Mouse (Mus musculus) hindbrain, embryonic 12.5 days (tissue): ENCODE measurements around the gene Miga2. TPM values are rescaled to one million over a fixed set of nuclear protein-coding genes. Genes with fewer than 3 reads are reported as not detected.
"Not testable (repeated sequence)": the region's sequence is repeated elsewhere in the genome, so short reads cannot be mapped to it uniquely, and the experiment has no call there.

Experiments
- ATAC-seq: fragments of 200-750 bp; cut with Nextera tagmentation; 2 replicates; pipeline ENCODE4 v1.8.0; 2017; ENCODE audit warnings: moderate TSS enrichment; ENCODE audit not compliant: low FRiP score
- H3K27ac ChIP-seq: fragments of 300-500 bp; sonication (generic); 2 replicates; pipeline ENCODE4 v1.5.1; 2016; ENCODE audit warnings: mild to moderate bottlenecking
- H3K27me3 ChIP-seq: fragments of 300-500 bp; sonication (generic); 2 replicates; pipeline ENCODE4 v1.6.1; 2016; ENCODE audit warnings: mild to moderate bottlenecking
- H3K36me3 ChIP-seq: fragments of 300-500 bp; sonication (generic); 2 replicates; pipeline ENCODE4 v1.6.1; 2016; ENCODE audit warnings: mild to moderate bottlenecking
- H3K4me1 ChIP-seq: fragments of 300-500 bp; sonication (generic); 2 replicates; pipeline ENCODE4 v1.6.1; 2016
- H3K4me2 ChIP-seq: fragments of 300-500 bp; sonication (generic); replicated peaks from 2 replicates; pipeline ENCODE4 v1.6.1; 2016; ENCODE audit warnings: mild to moderate bottlenecking
- H3K4me3 ChIP-seq: fragments of 300-500 bp; sonication (generic); 2 replicates; pipeline ENCODE4 v1.5.1; 2016; ENCODE audit warnings: mild to moderate bottlenecking
- H3K9ac ChIP-seq: fragments of 300-500 bp; sonication (generic); 2 replicates; pipeline ENCODE4 v1.6.1; 2016; ENCODE audit warnings: mild to moderate bottlenecking, moderate library complexity
- H3K9me3 ChIP-seq: fragments of 300-500 bp; sonication (generic); replicated peaks from 2 replicates; pipeline ENCODE4 v1.6.1; 2016; ENCODE audit warnings: mild to moderate bottlenecking
- WGBS: fragments of 180-500 bp; shearing (Covaris S2); methylation state at CpG from one replicate; pipeline ENCODE4 v1.1.7; 2016; 5-methylcytosine and 5-hydroxymethylcytosine counted together
- microRNA-seq: library from miRNA; unstranded; fragments of <30 nt; microRNA quantifications from one replicate; pipeline ENCODE4, GENCODE M21; 2017
- polyA plus RNA-seq: library from polyadenylated mRNA; unstranded; fragments of >200 nt; fragmentation: Nextera tagmentation; extraction: Ambion mirVana; gene quantifications from 2 replicates; pipeline ENCODE4 v1.2.1, GENCODE M21; 2016

Miga2 gene
- polyA plus RNA-seq, 1 experiment from 2014 or later: 30.7 TPM

DNA sequence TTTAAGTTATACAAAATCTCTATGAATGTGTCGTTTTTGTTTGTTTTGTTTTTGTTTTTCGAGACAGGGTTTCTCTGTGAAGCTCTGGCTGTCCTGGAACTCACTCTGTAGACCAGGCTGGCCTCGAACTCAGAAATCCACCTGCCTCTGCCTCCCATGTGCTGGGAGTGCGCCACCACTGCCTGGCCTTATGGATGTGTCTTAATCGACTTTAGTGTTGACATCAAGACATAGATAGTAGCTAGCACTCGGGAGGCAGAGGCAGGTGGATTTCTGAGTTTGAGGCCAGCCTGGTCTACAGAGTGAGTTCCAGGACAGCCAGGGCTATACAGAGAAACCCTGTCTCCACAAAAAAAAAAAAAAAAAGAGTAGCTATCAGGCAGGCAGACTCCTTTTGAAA, 53.1 kb downstream of the Miga2 start:
- H3K4me2 ChIP-seq: peak overlapping the region; percentile 63
- not testable (repeated sequence) for H3K27me3 ChIP-seq, ATAC-seq, H3K9ac ChIP-seq, H3K9me3 ChIP-seq, H3K36me3 ChIP-seq
- 86% methylated on average over 6 of the region's 6 CpGs for WGBS
- H3K4me1 ChIP-seq: peaks cover 46% of the 10 kb centered on the region
- H3K4me3 ChIP-seq: peak overlapping the region; percentile 81; the same call in 1 of the 2 replicates
- H3K27ac ChIP-seq: 0 out of 2 replicates have a peak overlapping the region, but pooled peaks have one; percentile 98

DNA sequence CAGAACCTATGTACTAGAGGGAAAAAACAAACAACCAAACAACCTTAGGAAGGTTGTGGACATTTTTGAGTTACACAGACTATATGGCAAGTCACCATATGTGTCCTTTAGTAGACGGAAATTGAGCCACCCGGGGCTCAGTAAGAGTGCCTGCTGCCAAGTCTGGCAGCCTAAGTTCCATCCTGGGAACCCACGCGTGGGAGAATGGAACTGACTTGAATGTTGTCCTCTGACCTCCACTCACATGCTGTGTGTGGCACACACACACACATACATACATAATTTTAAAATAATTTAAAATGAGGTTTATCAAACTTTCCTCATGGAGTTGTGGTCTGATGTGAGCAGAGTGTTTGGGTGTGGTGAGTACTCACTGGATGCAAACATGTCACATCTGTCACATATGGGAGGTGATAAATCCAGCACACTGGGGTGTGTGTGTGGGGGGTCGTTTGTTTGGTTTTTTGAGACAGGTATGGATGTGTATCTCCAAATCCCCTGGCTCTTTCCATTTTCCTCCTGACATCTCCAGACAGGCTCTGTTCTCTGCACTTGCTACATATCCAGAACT, 53.6 kb downstream of the Miga2 start:
- H3K4me1 ChIP-seq: peaks cover 46% of the 10 kb centered on the region
- 73% methylated on average over 5 of the region's 5 CpGs for WGBS
- peak overlapping the region; percentile 29; the same call in 1 of the 2 replicates for H3K4me2 ChIP-seq
- H3K36me3 ChIP-seq: no peaks in the 10 kb centered on the region
- ATAC-seq: no peak
- H3K9me3 ChIP-seq: no peaks in the 10 kb centered on the region
- no peak overlapping the region for H3K4me3 ChIP-seq
- no peak overlapping the region for H3K27ac ChIP-seq
- H3K9ac ChIP-seq: 0 out of 2 replicates have a peak overlapping the region, but pooled peaks have one; percentile 47
- peaks cover 3% of the 10 kb centered on the region; the same call in 1 of the 2 replicates for H3K27me3 ChIP-seq

DNA sequence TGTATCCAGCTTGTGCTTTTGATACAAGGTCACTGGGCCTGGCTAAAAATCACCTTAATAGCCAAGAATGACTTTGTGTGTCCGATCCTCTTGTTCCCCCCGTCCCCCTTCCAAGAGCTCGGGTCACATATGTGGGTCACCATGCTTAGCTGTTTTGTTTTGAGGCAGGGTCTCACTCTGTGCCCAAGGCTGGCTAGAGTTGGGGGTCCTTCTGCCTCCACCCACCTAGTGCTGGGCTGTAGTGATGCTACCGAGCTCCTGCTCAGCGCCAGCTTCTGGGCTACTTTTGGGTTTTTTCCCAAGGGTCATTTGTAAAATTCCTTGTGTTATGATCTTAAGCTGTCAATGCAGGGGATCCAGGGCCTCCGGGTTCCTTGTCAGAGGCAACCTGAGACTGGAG, 54.2 kb downstream of the Miga2 start:
- Histone ChIP-seq H3K9me3 (no peaks in the 10 kb centered on the region), H3K4me1 (peaks cover 46% of the 10 kb centered on the region), H3K4me3 (no peak overlapping the region), H3K27ac (peak overlapping the region; percentile 70), H3K27me3 (peaks cover 3% of the 10 kb centered on the region; the same call in 1 of the 2 replicates), H3K9ac (peak overlapping the region; percentile 47; the same call in 1 of the 2 replicates), H3K36me3 (no peaks in the 10 kb centered on the region), H3K4me2 (peak overlapping the region; percentile 29)
- WGBS: 74% methylated on average over 6 of the region's 6 CpGs
- ATAC-seq: no peak

DNA sequence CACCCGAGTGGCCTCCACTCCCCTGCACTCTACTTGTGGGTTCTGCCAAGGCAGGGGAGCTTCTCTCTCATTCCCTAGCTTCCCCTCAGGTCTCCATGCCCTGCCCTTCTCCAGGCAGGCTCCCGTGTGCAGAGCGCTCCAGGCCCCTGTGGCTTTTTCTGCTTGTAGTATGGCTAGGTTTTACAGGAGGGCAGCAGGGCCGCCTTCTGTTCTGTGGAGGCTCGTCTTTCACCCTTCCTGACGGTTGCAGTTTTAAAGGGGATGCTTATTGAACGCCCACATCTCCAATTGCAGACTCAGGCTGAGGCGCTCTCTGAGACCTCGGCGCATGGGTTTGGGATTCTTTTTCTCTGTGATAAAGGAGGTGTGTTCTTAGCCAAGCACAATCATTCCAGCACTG, 55.1 kb downstream of the Miga2 start:
- 29% methylated on average over 10 of the region's 10 CpGs for WGBS
- Histone ChIP-seq H3K9ac (peak overlapping the region; percentile 47), H3K27me3 (peaks cover 3% of the 10 kb centered on the region; the same call in 1 of the 2 replicates)

DNA sequence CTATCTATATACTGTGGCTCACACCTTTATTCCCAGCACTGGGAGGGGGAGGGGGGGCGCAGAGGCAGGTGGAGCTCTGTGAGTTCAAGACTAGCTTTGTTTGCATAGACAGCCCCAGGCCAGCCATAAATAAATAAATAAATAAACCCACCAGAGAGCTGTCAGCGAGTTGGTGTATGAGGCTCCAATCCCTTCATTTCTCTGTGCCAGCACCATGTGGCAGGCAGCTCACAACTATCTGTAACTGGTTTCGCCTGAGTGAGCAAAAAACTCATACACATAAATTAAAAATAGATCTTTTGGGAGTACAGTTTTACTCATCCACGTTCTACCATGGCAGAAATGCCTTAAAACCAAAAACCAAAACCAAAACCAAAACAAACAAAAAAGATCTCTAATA, 57.4 kb downstream of the Miga2 start:
- no peaks in the 10 kb centered on the region for H3K27me3 ChIP-seq
- H3K9ac ChIP-seq: no peak overlapping the region
- WGBS: 71% methylated on average over 4 of the region's 4 CpGs
- peak overlapping the region; percentile 60; the same call in 1 of the 2 replicates for H3K27ac ChIP-seq
- H3K4me3 ChIP-seq: no peak overlapping the region
- no peaks in the 10 kb centered on the region for H3K9me3 ChIP-seq
- H3K4me1 ChIP-seq: peaks cover 27% of the 10 kb centered on the region
- ATAC-seq: no peak
- H3K4me2 ChIP-seq: no peak overlapping the region
- H3K36me3 ChIP-seq: peaks cover 3% of the 10 kb centered on the region

More for the DNA sequence above, 55.1 kb downstream of the Miga2 start:
- H3K36me3 ChIP-seq: no peaks in the 10 kb centered on the region
- peaks cover 38% of the 10 kb centered on the region for H3K4me1 ChIP-seq
- peak overlapping the region; percentile 29 for H3K4me2 ChIP-seq
- peak overlapping the region; percentile 70 for H3K27ac ChIP-seq
- no peaks in the 10 kb centered on the region for H3K9me3 ChIP-seq
- ATAC-seq: no peak
- no peak overlapping the region for H3K4me3 ChIP-seq

DNA sequence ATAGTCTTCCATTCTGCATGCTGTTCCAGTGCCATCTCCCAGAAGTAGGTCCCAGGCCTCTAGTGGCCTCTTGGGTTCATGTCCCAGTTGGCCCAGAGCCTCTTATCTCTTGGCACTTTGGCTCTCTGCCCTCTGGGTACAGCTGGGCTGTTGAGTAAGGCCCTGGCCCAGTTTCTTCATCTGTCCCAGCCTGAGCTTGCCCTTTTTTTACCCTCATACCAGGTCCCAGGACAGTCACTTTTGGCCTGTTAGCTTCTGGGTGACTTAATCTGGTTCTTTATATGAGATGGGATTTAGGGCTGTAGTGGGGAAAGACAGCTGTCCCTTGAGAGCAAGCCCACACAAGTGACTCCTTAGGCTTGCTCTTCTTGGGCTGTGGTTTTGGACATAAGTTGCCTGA, 65.1 kb downstream of the Miga2 start:
- Histone ChIP-seq H3K4me1 (no peaks in the 10 kb centered on the region), H3K27ac (no peak overlapping the region), H3K36me3 (peaks cover 79% of the 10 kb centered on the region), H3K4me2 (no peak overlapping the region), H3K27me3 (no peaks in the 10 kb centered on the region), H3K9me3 (no peaks in the 10 kb centered on the region), H3K9ac (no peak overlapping the region), H3K4me3 (no peak overlapping the region)
- no peak for ATAC-seq

Small RNA genes within 50 kb of the gene (microRNA-seq; reads per million reads assigned to microRNA genes)
- not detected for gene Gm47292

Other genes with a start within 250 kb of the Miga2 start
- gene Zer1, start 239.6 kb upstream of the Miga2 start, polyA plus RNA-seq: 11.8 and 12.6 TPM in 2 replicates
- 10.3 and 10.6 TPM in 2 replicates for gene Tbc1d13, start 230.5 kb upstream of the Miga2 start, polyA plus RNA-seq
- 15.7 and 16.2 TPM in 2 replicates for gene Endog, start 192.7 kb upstream of the Miga2 start, polyA plus RNA-seq
- gene Spout1, start 185.8 kb upstream of the Miga2 start, polyA plus RNA-seq: 63.7 and 63.9 TPM in 2 replicates
- gene Kyat1, start 158.4 kb upstream of the Miga2 start, polyA plus RNA-seq: 10.4 and 13.1 TPM in 2 replicates
- 39.3 and 42.2 TPM in 2 replicates for gene Lrrc8a, start 126.5 kb upstream of the Miga2 start, polyA plus RNA-seq
- 0.30 and 0.36 TPM in 2 replicates for gene Gm28035, start 123.7 kb upstream of the Miga2 start, polyA plus RNA-seq
- 5.0 and 5.6 TPM in 2 replicates for gene Phyhd1, start 98.0 kb upstream of the Miga2 start, polyA plus RNA-seq
- not detected in 2 replicates for gene Gm28038, start 83.2 kb upstream of the Miga2 start, polyA plus RNA-seq
- 25.5 and 26.2 TPM in 2 replicates for gene Dolk, start 77.9 kb upstream of the Miga2 start, polyA plus RNA-seq
- gene Nup188, start 77.8 kb upstream of the Miga2 start, polyA plus RNA-seq: 33.9 and 36.6 TPM in 2 replicates
- 113 and 116 TPM in 2 replicates for gene Sh3glb2, start 4.9 kb upstream of the Miga2 start, polyA plus RNA-seq
- gene Dolpp1, start 28.0 kb downstream of the Miga2 start, polyA plus RNA-seq: 46.9 and 50.2 TPM in 2 replicates
- 23.9 and 26.8 TPM in 2 replicates for gene Crat, start 51.6 kb downstream of the Miga2 start, polyA plus RNA-seq
- gene Ptpa, start 51.8 kb downstream of the Miga2 start, polyA plus RNA-seq: 133 and 134 TPM in 2 replicates
- 4.7 and 4.8 TPM in 2 replicates for gene Ier5l, start 110.0 kb downstream of the Miga2 start, polyA plus RNA-seq
- gene Cstad, start 230.8 kb downstream of the Miga2 start, polyA plus RNA-seq: 0.45 and 0.89 TPM in 2 replicates